Comparison of ENCODE assay signal across 8 mouse cellular contexts in genomic region chr6:122739952-122740351, GRCm38 (mm10). TPM values are rescaled to one million over a fixed set of nuclear protein-coding genes. Genes with fewer than 3 reads are reported as not detected.
DNase-seq lines count a peak whose midpoint lies in the region; ATAC-seq and TF ChIP-seq lines count a peak whose summit lies in the region.

No protein-coding gene starts in this region.

- H3K27ac ChIP-seq in embryonic facial prominence, embryonic 11.5 days (replicated peaks; ENCODE audit: low read depth, low read length) = no peak overlapping the region
- no peak overlapping the region for H3K27ac ChIP-seq in heart, adult 2 months
- no peak overlapping the region for H3K27ac ChIP-seq in kidney, adult 2 months (ENCODE audit: insufficient read depth, low read depth, low read length)
- no peak overlapping the region for H3K27ac ChIP-seq in limb, embryonic 13.5 days
- H3K27ac ChIP-seq in midbrain, embryonic 15.5 days = no peak overlapping the region
- no peak overlapping the region for H3K27ac ChIP-seq in spleen, adult 2 months (ENCODE audit: insufficient read depth, low read length)

- H3K4me3 ChIP-seq in embryonic facial prominence, embryonic 11.5 days (ENCODE audit: low read depth, low read length) = no peak overlapping the region
- H3K4me3 ChIP-seq in heart, adult 2 months = no peak overlapping the region
- no peak overlapping the region for H3K4me3 ChIP-seq in kidney, adult 2 months (ENCODE audit: insufficient read depth, low read depth, low read length)
- peak overlapping the region; percentile 62 for H3K4me3 ChIP-seq in limb, embryonic 13.5 days
- H3K4me3 ChIP-seq in midbrain, embryonic 15.5 days = peak overlapping the region; percentile 55; the same call in 1 of the 2 replicates
- no peak overlapping the region for H3K4me3 ChIP-seq in spleen, adult 2 months (ENCODE audit: extremely low read depth, insufficient read depth, insufficient read length)

- 10% methylated on average over 8 of the region's 8 CpGs for WGBS in embryonic facial prominence, embryonic 11.5 days
- 13% methylated on average over 8 of the region's 8 CpGs for WGBS in heart, adult 2 months
- 13% methylated on average over 8 of the region's 8 CpGs for WGBS in kidney, adult 2 months
- 12% methylated on average over 8 of the region's 8 CpGs for WGBS in limb, embryonic 13.5 days
- 13% methylated on average over 8 of the region's 8 CpGs for WGBS in midbrain, embryonic 15.5 days
- WGBS in spleen, adult 2 months = 18% methylated on average over 8 of the region's 8 CpGs

- peaks cover 21% of the 10 kb centered on the region for H3K27me3 ChIP-seq in embryonic facial prominence, embryonic 11.5 days (ENCODE audit: control insufficient read depth, insufficient read depth, low read length)
- H3K27me3 ChIP-seq in heart, adult 2 months (ENCODE audit: control insufficient read depth, insufficient read depth, low read length) = peaks cover 2% of the 10 kb centered on the region
- H3K27me3 ChIP-seq in kidney, adult 2 months (replicated peaks; ENCODE audit: control insufficient read depth, insufficient read depth, low read length) = no peaks in the 10 kb centered on the region; the same call in 1 of the 2 replicates
- H3K27me3 ChIP-seq in limb, embryonic 13.5 days = peaks cover 31% of the 10 kb centered on the region
- H3K27me3 ChIP-seq in midbrain, embryonic 15.5 days (replicated peaks) = peaks cover 16% of the 10 kb centered on the region
- no peaks in the 10 kb centered on the region for H3K27me3 ChIP-seq in spleen, adult 2 months (ENCODE audit: control insufficient read depth, insufficient read depth, low read length)

- H3K9ac ChIP-seq in embryonic facial prominence, embryonic 11.5 days (replicated peaks; ENCODE audit: low read length) = no peak overlapping the region
- no peak overlapping the region for H3K9ac ChIP-seq in heart, adult 2 months (ENCODE audit: low read depth, low read length)
- no peak overlapping the region for H3K9ac ChIP-seq in limb, embryonic 13.5 days
- H3K9ac ChIP-seq in midbrain, embryonic 15.5 days = no peak overlapping the region; the same call in 1 of the 2 replicates

- no peak overlapping the region for H3K4me2 ChIP-seq in embryonic facial prominence, embryonic 11.5 days (ENCODE audit: low read depth, low read length)
- peak overlapping the region; percentile 83 for H3K4me2 ChIP-seq in limb, embryonic 13.5 days (replicated peaks)
- peak overlapping the region; percentile 63 for H3K4me2 ChIP-seq in midbrain, embryonic 15.5 days

- intact Hi-C loops in heart, adult 2 months (cut with DNase I) = loop anchor here (1.0 to 5.0 kb wide), 4 partner anchors 21 to 132 kb away; partner anchors contain the start of genes Necap1 and Slc2a3

- no peaks in the 10 kb centered on the region for H3K36me3 ChIP-seq in embryonic facial prominence, embryonic 11.5 days (replicated peaks; ENCODE audit: control insufficient read depth, insufficient read depth, low read depth, low read length)
- H3K36me3 ChIP-seq in heart, adult 2 months (ENCODE audit: control insufficient read depth, insufficient read depth, low read length) = no peaks in the 10 kb centered on the region
- H3K36me3 ChIP-seq in kidney, adult 2 months (ENCODE audit: control insufficient read depth, insufficient read depth, low read length) = no peaks in the 10 kb centered on the region
- peaks cover 27% of the 10 kb centered on the region for H3K36me3 ChIP-seq in limb, embryonic 13.5 days
- peaks cover 8% of the 10 kb centered on the region; the same call in 1 of the 2 replicates for H3K36me3 ChIP-seq in midbrain, embryonic 15.5 days (replicated peaks)
- peaks cover 11% of the 10 kb centered on the region for H3K36me3 ChIP-seq in spleen, adult 2 months (ENCODE audit: control insufficient read depth, insufficient read depth, low read length)

- DNase-seq in urinary bladder, postnatal 25 days (ENCODE audit: low spot score) = peak; percentile 64
- DNase-seq in urinary bladder, adult 2 months (ENCODE audit: low spot score) = no peak
- DNase-seq in embryonic facial prominence, embryonic 11.5 days (ENCODE audit: low spot score) = peak; percentile 84
- DNase-seq in heart, adult 2 months = peak; percentile 66 to 72
- DNase-seq in kidney, adult 2 months = peak; percentile 63
- DNase-seq in spleen, adult 2 months (ENCODE audit: low read depth in 1 of 2, low spot score in 2 of 2) = peak in 1 of 2 experiments; percentile 58

- TF ChIP-seq CTCF in heart, adult 2 months (IDR thresholded peaks at IDR 0.05) = peak; percentile 94
- TF ChIP-seq CTCF in kidney, adult 2 months (conservative IDR thresholded peaks at IDR 0.05; ENCODE audit: insufficient read depth, insufficient read length, low read depth, low read length) = peak; percentile 86
- peak; percentile 74; the same call in 1 of the 2 replicates for TF ChIP-seq CTCF in spleen, adult 2 months (IDR thresholded peaks at IDR 0.05; ENCODE audit: extremely low read depth, insufficient read depth, insufficient read length, insufficient replicate concordance)

- TF ChIP-seq POLR2A in heart, adult 2 months (IDR thresholded peaks at IDR 0.05; ENCODE audit: insufficient read depth, low read depth, low read length) = no peak
- no peak for TF ChIP-seq POLR2A in kidney, adult 2 months (IDR thresholded peaks at IDR 0.05; ENCODE audit: low read depth, low read length)
- no peak for TF ChIP-seq POLR2A in spleen, adult 2 months (IDR thresholded peaks at IDR 0.05; ENCODE audit: low read depth, low read length)

- no peak for TF ChIP-seq EP300 in heart, adult 2 months (IDR thresholded peaks at IDR 0.05; ENCODE audit: insufficient read depth, low read depth, low read length)

- peak; percentile 42; the same call in 1 of the 2 replicates for ATAC-seq in embryonic facial prominence, embryonic 11.5 days (replicated peaks; ENCODE audit: insufficient number of reproducible peaks, low FRiP score, low TSS enrichment, low read depth)
- ATAC-seq in limb, embryonic 13.5 days (ENCODE audit: low FRiP score, low read depth) = peak; percentile 50; the same call in 1 of the 2 replicates
- peak; percentile 16; the same call in 1 of the 2 replicates for ATAC-seq in midbrain, embryonic 15.5 days (replicated peaks)

- H3K9me3 ChIP-seq in embryonic facial prominence, embryonic 11.5 days (replicated peaks; ENCODE audit: control insufficient read depth, low read length) = no peaks in the 10 kb centered on the region
- no peaks in the 10 kb centered on the region for H3K9me3 ChIP-seq in limb, embryonic 13.5 days
- no peaks in the 10 kb centered on the region for H3K9me3 ChIP-seq in midbrain, embryonic 15.5 days

- no peaks in the 10 kb centered on the region for H3K79me2 ChIP-seq in heart, adult 2 months (replicated peaks; ENCODE audit: control insufficient read depth, insufficient read depth, low read length)

- no peaks in the 10 kb centered on the region; the same call in 1 of the 2 replicates for H3K4me1 ChIP-seq in embryonic facial prominence, embryonic 11.5 days (ENCODE audit: control insufficient read depth, insufficient read depth, low read length)
- peaks cover 3% of the 10 kb centered on the region for H3K4me1 ChIP-seq in heart, adult 2 months (ENCODE audit: control insufficient read depth, insufficient read depth, low read length)
- no peaks in the 10 kb centered on the region for H3K4me1 ChIP-seq in kidney, adult 2 months (ENCODE audit: control insufficient read depth, insufficient read depth, low read length)
- peaks cover 21% of the 10 kb centered on the region for H3K4me1 ChIP-seq in limb, embryonic 13.5 days
- peaks cover 22% of the 10 kb centered on the region for H3K4me1 ChIP-seq in midbrain, embryonic 15.5 days
- H3K4me1 ChIP-seq in spleen, adult 2 months (ENCODE audit: control insufficient read depth, insufficient read depth, insufficient read length) = peaks cover 2% of the 10 kb centered on the region; the same call in 1 of the 2 replicates

RNA-seq across cellular contexts. Expression of gene Nanog, which starts 32.7 kb away (rescaled TPM):
- polyA plus RNA-seq in urinary bladder, adult 2 months (2012; rRNA removed) = 0.07 and 0.12 TPM in 2 replicates
- 0.13 and 0.14 TPM in 2 replicates for polyA plus RNA-seq in embryonic facial prominence, embryonic 11.5 days (2014; fragmentation: Nextera tagmentation; extraction: Ambion mirVana)
- total RNA-seq in heart, adult 2 months (2021) = not detected
- polyA plus RNA-seq in heart, adult 2 months (2012; rRNA removed) = not detected in 2 replicates
- 0.06 TPM in 1 of 2 replicates, not detected in the other for polyA plus RNA-seq in kidney, adult 2 months (2012; rRNA removed)
- 0.25 and 0.37 TPM in 2 replicates for polyA plus RNA-seq in limb, embryonic 13.5 days (2015; fragmentation: Nextera tagmentation; extraction: Ambion mirVana)
- polyA plus RNA-seq in midbrain, embryonic 15.5 days (2015; fragmentation: Nextera tagmentation; extraction: Ambion mirVana) = 0.13 and 0.28 TPM in 2 replicates
- polyA plus RNA-seq in spleen, adult 2 months (2012; rRNA removed) = not detected in 2 replicates

Comparison
In these comparisons a context has a peak if more than half of its experiments do, and no peak if none do; other contexts are left out.
1. H3K4me3 ChIP-seq: peak in limb, embryonic 13.5 days (single experiment) and midbrain, embryonic 15.5 days (single experiment); none in embryonic facial prominence, embryonic 11.5 days (single experiment), heart, adult 2 months (single experiment), kidney, adult 2 months (single experiment) and spleen, adult 2 months (single experiment).
2. Peak in every context shown above with its lines, with median percentiles within 50 percentile points of each other: ATAC-seq and CTCF ChIP-seq.